Mouse (Mus musculus): Measurements from ENCODE around the gene Pidd1.

Gene Pidd1

DNA sequence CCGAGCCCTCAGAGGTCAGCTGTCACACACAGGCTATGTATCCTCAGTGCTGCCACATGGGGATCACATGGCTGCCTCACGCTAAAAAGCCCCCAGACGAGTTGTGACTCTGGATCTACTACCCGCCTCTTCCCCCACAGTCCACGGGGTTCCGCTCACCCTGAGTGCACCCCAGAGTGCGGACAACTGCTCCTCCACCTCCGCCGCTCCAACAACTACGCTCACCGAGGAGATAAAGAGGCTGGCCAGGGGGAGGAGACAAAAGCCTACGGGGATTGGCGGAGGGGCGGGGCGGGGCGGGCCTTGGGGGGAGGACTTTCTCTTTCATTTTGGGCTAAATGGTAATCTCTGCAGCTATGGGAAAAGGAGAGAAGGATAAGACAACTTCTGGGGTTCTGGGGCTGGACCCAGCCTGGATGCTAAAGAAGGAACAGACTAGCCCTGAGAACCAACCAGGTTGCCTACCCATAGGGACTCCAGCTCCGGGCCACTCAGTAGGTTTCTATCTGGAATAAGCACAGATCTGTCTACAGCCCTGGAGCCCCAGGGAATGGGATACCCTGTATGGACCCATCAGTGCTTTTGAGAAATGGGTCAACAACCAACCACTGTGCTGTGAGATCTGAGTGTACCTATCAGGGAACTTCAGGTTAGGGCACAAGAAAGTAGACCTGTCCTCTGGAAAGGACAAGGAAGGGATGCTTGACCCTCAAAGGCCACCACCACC, 8.5 kb downstream of the Pidd1 start:
- DNase-seq, result peak; percentile 74

DNA sequence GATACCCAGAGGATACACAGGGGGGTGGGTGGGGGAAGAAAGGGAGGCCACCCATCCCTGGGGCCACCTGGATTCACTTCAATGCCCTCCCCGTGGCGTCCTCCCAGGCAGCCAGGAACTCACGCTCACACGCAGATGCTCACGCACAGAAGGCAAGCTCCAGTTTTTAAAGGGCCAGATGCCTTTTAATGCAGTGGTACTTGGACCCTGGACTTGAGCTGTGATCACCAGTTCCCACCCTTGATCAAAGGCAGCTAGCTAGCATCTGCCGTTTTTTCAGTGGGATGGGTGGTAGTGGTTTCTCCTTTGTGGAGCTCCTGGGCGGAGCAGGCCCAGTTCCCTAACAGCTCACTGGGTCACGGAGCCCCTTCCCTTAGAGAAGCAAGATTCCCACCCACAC, 9.4 kb downstream of the Pidd1 start:
- DNase-seq, result peak; percentile 78

DNA sequence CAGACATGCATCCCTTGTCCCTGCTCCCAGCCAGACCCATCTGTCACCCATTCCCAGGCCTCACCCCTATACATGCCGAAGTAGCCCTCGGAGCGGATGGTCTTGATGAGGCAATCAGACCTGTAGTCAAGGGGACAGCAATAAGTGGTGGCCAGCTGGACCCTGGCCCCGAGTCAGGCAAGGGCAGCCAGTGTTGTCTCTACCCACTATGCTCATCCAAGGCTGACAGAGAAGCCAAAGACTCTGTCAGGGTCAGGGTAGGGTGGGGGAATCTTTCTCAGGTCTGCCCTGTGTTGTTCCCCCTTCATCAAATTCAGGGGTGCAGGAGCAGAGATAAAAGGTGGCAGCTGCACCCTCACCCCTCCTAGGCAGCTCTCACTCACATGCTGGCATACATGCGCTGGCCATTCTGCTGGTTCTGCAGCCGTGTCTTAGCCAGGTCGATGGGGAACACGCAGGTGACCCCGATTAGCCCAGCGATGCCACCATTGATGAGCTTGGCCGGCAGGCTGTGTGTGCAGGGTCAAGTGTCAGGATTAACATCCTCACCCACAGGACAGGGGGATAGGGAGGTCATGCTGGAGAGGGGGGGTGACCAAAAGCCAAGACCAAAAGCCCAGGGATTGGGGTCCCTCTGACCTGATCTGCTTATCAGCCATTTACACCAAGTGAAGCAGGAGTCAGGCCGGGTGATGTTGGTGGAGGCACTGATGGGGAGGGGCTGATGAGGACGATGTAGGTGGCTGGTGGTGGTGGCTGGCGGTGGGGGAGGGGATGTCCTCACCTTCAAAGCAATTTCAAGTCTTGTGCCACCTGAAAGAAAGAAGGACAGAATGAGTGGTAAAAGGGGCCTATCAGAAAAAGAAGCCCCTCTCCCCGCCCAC, 10.1 kb downstream of the Pidd1 start:
- peak; percentile 64 for DNase-seq

DNA sequence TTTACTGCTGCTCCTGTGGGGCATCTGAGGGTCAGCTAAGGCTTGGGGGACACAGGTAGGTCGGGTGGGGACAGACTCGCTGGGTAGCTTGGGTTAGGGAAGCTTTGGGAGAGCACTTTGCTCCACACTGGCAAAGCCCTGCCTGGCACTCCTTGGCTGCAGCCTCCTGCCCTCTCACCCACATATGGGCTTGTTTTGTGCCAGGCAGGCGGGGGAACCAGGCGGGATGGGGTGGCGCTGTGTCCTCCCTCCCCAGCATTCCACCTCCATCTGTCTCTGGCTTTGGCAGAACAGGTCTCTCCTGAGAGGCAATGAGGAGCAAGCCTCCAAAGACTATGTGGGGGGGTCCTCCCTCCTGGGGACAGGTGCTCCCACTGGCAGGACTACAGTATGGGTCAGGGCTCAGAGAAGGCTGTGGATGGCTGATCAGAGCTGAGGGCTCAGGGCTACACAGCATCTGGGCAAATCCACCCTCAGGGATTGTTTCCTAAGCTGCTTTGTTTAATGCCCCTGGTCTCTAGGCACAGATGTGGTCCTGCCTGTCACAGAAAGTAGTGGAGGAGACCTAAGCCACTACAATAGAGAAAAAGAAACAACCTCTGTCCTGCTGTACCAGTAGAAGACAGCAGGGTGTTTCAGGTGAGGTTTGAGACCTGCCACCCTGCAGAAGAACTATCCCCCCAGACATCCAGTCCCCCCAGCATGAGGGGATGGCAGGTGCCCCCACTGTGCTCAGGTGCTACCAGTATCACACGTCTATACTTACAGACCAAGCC, 10.9 kb downstream of the Pidd1 start:
- DNase-seq, result peak; percentile 93

DNA sequence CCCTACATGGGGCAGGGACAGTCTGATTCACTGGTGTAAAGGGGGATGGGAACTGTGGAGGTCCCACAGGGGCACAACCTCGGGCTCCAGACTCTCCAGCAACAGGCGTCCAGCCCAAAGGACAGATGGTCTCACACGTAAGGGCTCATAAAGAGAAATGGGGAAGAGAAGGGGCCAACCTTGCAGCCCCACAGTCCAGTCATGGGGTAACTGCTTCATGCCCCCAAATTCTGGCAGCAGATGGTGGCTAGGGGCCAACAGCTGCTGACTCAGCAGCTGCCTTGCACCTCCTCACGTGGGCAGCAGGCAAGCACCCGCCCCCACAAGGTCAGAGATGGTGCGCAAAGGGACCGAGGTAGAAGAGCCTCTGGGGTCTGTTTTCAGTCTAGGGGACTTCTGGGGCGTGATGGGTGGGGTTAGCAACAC, 11.6 kb downstream of the Pidd1 start:
- DNase-seq, result peak; percentile 67

DNA sequence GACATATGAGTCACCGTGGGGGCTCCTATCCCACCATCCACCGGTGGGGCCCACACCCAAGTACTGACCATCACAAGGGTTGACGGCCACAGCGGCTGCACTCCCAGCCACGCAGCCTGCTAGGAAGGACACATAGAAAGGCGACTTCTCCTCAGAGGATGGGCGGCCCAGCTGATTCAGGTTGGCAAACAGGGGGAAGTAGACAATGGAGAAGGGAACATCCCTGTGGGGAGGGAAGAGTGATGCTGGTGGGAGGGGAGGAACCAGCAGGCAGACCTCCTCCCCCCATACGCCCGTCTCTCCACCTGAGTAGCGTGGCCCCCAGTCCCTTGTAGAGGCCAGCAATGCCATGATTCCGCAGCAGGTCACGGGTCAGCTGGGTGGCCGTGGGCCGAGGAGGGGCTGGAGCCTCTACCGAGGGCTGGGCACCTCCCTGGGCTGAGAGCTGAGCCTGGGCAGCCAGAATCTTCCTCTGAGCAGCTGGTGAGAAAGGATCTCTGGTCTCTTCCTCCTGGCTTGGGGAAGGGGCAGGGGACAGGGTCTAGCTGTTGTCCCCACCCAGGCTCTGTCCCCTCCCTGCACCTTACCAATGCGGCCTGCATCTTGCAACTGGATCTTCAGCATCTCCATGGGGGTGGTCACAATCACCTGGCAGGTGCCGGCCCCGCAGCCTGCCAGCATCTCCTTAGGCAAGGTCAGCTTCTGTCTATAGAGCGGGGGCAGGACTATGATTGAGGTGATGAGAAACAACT, 12.2 kb downstream of the Pidd1 start:
- DNase-seq, result peak; percentile 50

DNA sequence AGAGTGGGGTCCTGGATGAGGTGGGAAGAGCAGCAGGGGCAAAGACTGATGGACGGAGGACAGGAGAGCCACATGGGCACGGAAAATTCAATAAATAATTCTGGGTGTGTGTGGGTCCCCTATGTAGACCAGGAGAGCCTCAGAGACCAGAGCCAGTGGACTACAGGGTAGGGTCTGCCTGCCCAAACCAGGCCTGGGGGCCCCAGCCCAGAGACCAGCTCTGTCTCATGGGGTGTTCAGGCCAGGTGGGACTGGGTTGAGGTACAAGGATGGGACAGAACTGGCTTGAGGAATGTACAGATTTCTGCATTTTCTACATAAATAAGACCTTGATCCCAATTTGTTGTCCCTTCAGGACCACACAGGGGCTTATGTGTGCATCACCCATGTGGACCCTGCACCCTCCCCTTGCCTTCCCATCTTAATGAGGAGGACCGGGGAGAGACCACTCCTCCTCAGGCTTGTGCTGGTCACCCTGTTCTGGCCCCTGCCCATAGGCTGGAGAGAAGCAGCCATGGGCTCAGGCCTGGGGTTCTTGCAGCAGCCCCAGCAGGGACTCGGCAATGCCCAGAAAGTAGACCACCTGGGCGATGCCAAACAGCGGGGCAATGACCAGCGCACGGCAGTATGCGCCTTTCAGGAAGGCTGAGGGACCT, 13.1 kb downstream of the Pidd1 start:
- peak; percentile 53 for DNase-seq

DNA sequence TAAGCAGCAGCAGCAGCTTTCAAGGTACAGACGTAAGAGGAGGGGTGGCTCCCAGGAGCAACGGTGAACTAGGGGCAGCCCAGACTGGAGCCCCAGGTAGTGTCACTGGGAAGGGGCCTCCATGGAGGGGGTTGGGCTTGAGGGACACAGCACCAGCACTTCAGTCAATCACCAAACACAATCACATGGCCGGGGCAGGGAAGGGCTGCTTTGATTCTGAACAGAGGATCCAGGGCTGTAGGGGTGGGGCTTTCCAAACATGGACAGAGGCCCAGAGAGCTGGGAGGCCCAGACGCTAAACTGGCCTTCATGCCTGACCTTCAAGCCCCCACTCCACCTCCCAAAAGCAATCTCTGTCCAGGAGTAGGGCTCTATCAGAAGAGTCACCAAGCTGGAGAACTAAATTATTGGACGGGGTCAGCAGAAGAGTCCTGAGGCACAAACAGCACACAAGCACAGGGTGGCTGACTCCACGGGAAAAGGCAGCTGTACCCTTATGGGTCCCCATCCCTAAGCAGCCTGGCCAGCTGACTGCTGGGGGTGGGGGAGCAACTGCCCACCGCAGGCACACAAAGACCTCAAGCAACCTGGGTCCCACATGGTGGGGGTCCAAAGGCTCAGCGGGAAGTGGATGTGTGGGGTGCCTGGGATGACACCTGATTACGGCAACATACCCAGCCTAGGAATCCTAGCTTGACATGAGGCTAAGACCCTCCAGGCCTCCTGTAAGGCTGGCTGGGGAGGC, 13.8 kb downstream of the Pidd1 start:
- DNase-seq, result peak; percentile 55

DNA sequence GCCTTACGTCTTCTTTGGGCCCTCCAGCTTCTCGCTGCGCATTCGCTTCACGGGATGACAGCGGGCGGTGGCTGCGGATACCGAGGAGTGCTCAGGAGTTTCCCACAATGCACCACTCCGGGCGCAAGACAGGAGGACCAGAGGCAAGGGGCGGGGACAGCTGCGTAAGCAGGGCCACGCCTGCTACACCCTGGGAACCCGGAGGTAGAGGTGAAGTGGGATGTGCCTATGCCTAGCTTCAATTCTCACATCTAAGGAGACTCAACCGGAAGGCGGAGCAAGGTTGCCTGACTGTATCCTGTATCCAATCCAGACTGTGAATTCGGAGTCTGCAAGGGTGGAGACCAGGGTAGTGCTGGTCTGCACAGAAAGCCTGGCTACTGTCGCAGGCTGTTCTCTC, 14.5 kb downstream of the Pidd1 start, which contains the start of gene Cend1:
Gene Cend1 (minus strand): TSS at position 182 of the 400 bp plus-strand sequence.
- peak; percentile 89 for DNase-seq

DNA sequence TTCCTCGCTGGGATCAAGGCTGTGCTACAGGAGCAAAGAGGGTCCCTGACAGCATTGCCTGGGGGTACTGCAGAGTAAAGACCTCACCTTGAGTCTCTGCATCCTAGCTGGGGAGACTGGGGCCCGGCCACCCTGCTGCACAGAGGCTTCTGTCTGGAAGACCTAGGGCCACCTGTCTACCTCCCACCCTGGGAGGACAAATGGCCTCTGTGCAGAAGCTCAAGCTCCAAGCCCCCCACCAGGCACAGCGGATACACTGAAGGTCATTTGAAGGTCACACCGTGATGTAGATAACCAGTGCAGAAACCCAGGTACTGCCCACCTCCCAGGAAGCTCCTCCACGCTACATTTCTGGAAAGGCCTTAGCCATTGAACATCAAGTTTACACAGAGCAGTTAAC, 15.1 kb downstream of the Pidd1 start:
- no peak for DNase-seq

DNA sequence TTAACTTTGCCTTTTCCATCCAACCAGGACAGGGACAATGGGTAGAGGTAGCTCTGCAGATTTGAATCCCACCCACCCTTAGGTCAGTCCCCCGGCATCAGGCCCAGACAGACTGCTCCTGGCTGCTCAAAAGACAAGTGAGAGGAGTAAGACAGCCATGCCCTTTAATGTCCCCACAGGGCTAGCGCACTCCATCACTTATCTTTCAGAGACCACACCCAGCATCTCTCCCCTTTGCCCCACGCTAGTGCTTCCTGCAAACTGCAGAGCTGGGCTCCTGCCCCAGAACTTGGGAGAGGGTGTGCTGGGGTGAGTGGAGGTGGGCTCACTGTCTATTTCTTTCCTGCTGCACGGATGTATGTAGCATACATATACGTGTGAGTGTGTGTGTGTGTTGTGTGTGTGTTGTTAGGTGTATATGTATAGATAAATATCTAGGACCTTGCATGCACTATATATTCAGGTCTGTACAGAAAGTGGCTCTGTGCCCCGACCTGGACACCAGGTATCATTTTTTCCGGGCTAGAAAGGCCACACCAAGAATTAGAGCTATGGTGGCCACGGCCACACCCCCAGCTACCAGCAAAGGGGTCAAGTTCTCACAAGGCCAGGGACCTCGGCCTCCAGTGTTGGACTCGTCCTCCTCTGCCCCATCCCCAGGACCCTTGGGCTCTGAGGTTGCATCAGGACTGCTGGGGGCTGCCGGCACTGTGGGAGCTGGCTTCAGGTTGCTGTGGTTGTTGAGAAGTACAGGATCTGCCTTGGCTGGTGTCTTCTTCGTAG, 16.7 kb downstream of the Pidd1 start:
- DNase-seq, result no peak

DNA sequence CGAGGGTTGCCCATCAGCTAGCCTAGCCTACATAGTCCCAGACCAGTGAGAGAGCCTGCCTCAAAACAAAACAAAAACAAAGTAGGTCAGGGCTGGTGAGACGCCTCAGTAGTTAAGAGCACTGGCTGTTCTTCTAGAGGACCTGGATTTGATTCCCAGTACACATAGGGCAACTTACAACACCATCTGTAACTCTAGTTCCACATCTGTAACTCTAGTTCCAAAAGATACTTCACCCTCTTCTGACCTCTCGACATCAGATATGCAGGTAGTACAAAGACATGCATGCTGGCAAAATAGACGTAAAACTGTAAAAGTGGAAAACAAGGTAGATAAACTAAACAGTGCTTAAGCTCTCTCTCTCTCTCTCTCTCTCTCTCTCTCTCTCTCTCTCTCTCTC, 20.0 kb downstream of the Pidd1 start:
- DNase-seq, result no peak

DNA sequence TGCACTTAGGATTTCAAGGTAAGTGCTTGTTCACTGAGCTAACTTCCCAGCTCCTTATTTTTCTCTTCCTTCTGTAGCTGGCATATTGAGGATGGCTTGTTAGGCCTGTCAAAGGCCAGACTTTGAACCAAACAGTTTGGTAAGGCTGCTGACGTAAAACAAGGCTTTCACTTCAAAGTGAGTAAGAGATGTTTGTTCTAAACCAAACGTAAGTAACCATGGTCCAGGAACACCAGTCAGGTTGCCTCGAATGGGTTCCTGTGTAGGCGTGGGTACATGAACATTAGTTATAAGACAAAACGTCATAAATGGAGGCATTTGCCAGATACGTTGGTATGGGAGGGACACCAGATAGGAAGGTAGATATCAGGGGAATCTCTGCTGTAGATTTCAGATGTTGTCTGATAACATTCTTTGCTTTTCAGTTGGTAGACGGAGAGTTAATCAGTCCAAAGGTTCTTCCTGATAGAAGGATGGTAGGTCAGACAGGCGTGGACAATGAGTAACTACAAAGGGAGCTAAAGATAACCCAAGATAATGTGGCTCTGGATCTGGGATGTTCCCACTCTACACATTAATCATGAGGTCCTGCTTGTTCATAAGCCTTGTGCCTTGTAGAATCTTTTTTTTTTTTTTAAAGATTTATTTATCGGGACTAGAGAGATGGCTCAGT, 23.7 kb downstream of the Pidd1 start:
- DNase-seq, result no peak

DNA sequence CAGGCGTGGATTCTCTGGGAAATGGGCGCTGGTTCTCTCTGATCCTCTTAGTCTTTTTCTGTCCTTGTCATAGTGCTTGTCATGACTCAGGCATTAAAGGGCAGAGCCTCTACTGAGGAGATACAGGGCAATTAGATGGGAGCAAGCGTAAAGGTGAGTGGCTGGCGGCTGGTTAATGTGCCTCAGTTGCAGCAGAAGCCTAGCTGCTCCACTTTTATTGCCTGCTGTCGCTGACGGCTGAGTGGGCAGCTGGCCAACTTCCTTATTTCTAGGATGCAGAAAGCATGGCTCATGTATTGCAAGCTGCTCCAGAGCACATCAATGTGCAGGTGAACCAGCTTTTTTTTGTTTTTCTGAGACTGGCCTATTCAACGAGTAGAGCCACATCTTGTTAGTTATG, 24.9 kb downstream of the Pidd1 start:
- DNase-seq, result peak; percentile 42

DNA sequence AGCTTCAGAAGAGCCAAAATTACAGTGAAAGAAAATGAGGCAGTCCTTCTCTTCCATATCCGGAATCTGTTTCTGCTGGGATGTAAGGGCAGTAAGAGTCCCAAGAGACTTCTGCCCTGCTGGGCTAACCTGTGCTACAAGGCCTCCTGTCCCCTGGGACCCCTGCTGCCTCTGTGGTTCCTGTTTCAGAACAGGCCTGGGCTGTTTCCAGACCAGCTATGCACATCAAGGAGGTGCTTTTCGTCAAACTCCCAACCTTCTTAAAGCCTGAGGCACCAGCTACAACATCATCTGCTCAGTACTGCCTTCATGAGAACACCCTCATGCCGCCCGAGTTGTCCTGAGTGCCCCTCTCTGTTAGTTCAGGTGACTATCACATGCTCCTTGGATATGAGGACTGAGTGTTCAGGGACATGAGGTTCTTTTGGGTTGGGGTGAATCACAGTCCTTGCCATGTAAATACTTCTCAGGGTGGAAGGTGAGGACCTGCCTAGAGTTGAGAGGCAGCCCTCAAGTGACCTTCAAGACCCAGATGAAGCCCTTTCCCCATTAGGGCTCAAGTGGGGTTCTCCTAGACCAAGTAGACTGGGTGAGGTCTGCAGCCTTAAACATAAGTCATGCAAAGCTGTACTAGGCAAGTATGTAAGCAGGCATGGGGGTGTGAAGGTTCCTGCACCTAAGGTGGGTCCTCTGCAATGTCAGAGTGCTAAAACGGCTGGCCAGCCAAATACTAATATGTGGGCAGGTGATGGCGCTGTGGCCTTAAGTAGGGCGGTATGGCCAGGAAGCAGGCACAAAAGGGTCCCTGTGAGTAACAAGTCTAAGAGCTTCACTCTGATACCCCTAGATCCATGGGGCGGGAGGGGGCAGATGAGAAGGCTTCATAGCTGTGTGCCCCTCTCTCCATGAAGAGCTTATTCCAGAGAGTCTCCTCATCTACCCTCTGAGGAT, 25.8 kb downstream of the Pidd1 start:
- DNase-seq, result no peak

DNA sequence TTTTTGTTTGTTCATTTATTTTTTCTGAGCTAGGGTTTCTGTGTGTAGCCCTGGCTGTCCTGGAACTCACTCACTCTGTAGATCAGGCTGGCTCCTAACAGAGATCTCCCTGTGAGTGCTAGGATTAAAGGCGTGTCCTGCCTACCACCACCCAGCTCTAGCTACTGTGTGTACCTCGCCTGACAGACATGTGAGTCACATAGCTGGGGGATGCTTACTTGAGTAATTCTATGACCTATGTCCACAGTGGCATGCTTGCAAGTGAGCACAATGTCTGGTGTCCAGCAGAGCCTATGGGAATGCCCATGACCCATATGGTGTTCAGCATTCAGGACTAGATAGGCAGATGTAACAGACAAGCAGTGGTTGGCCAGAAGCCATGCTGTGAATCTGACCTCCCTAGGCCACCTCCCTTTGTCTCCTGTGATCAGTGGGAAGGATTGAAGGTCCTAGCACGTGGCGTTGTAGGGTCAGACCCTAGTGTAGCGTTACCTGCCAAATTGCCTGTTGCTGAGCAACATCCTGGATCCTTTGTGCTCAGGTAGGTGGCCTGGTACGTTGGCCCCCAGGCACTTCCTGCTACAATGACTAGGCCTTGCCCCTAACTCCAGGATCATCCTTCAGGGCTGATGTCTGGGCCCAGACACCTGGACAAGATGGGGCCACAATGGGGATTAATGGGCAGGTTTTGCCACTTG, 27.5 kb downstream of the Pidd1 start:
- DNase-seq, result no peak

DNA sequence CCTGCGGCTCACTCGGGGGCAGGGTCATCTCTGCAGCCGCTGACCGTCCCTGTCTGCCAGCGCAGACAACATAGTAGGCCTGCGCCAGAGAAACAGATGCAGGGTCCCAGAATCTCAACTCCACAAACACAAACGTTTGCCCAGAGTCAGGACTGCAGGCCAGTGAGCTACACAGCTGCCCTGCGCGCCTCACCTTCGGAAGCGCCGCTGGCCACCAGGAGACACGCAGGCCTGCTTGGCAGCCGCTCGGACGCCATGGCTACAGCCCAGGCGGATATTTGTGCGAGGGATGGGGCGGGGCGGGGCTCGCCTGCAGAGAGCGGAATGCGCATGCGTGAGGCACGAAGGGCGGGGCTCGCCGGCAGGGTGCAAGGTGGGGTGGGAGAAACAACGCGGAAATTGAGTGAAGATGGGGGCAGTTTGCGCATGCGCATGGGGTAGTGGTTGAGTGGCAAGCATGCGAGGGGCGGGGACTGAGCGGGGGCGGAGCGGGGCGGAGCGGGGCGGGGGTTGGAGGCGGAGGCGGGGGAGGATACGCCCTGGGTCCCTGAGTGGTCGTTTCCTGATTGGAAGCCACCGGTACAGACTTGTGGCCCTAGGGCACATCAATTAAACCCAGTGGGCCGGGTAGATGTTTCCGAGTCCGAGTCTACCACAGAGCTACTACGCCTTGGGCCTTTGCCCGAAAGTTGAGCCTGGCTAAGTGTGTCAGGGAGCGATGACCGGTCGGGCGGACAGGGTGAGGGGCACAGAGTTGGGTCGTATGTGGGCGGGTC, 29.8 kb downstream of the Pidd1 start, which contains the start of gene Gatd1:
Gene Gatd1 (minus strand): TSS at position 328 of the 776 bp plus-strand sequence.
- DNase-seq, result peak; percentile 99
